Mouse (Mus musculus): Measurements from ENCODE around the gene Prdm8. TPM values are rescaled to one million over a fixed set of nuclear protein-coding genes. Genes with fewer than 3 reads are reported as not detected.

The Prdm8 gene
- polyA plus RNA-seq, 1 experiment from 2014 or later: not detected

DNA sequence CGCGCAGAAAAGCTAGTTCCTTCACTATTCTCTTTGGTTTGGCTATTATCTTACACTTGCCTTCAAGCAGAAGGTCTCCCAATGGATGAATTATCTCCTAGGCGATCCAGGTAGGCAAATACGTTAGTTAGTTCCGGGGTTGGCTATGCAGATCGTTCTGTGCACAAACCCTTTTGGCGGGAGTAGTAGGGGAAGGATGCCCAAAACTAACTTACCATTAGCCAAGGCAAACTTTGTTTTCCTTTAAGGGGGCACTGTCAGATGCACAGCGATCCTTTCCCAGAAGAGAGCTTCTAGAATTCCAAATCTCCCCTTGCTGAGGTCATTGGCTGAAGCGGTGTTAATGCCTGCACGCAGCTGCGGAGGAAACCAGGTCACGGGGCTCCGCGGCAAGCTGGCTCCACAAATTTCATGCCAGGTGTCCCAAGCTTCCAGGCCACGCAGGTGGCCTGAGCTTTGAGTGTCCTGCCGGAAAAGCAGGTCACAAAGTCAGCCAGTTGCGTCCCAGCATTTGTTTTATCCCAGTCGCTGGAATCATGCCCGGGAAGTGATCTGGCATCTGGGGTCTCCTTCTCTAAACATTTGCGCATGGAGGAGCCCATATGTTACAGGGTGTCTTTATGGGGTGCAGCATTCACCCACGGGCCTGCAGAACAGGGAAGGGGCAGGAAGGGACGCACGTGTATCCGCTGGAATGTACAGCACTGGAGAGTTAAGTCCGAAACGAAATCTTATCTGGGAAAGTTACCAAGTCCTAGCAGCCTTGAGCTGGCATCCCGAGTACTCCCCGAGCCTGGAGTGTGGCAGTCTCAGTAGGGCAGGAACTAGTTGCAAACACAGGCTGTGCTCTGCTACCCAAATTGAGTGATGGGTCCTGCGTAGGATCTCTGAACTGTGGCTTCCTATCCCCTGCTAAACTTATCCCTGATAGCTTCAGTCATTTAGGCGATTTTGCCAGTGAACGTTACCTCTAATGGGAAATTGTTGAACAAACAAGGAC, 22.5 kb downstream of the Prdm8 start:
- Histone ChIP-seq H3K4me3 (replicated peaks) (no peak overlapping the region), H3K9ac (no peak overlapping the region), H3K9me3 (replicated peaks) (no peaks in the 10 kb centered on the region), H3K27ac (no peak overlapping the region), H3K4me1 (replicated peaks) (peaks cover 12% of the 10 kb centered on the region), H3K27me3 (peaks cover 80% of the 10 kb centered on the region), H3K36me3 (no peaks in the 10 kb centered on the region), H3K4me2 (no peak overlapping the region)
- 4% methylated on average over 31 of the region's 31 CpGs for whole genome bisulfite sequencing (ENCODE audit: insufficient replicate concordance)
- DNase-seq: no peak
- no peak for ATAC-seq (ENCODE audit: low read depth)

- Histone ChIP-seq H3K27me3 (peaks cover 50% of the 10 kb centered on the region), H3K9ac (no peak overlapping the region), H3K4me1 (replicated peaks) (no peaks in the 10 kb centered on the region), H3K27ac (no peak overlapping the region), H3K4me2 (no peak overlapping the region), H3K4me3 (replicated peaks) (no peak overlapping the region), H3K36me3 (no peaks in the 10 kb centered on the region), H3K9me3 (replicated peaks) (no peaks in the 10 kb centered on the region)
- no peak for DNase-seq
- 22% methylated on average over 4 of the region's 4 CpGs for WGBS (ENCODE audit: insufficient replicate concordance)
- no peak for ATAC-seq (ENCODE audit: low read depth)
Observed at GRCm38 (mm10) chr5:98192295-98192983, 25.4 kb downstream of the Prdm8 start.

GRCm38 (mm10) chr5:98194959-98195358, 28.0 kb downstream of the Prdm8 start:
- Histone ChIP-seq H3K9me3 (replicated peaks) (no peaks in the 10 kb centered on the region), H3K4me1 (replicated peaks) (no peaks in the 10 kb centered on the region), H3K9ac (no peak overlapping the region), H3K36me3 (no peaks in the 10 kb centered on the region), H3K27ac (no peak overlapping the region), H3K27me3 (peaks cover 25% of the 10 kb centered on the region), H3K4me2 (no peak overlapping the region), H3K4me3 (replicated peaks) (no peak overlapping the region)
- DNase-seq (no peak), ATAC-seq (ENCODE audit: low read depth) (no peak)
- 64% methylated on average over 1 of the region's 1 CpGs for WGBS (ENCODE audit: insufficient replicate concordance)

GRCm38 (mm10) chr5:98198412-98199218, 31.6 kb downstream of the Prdm8 start:
- Histone ChIP-seq H3K27ac (no peak overlapping the region), H3K9ac (no peak overlapping the region), H3K27me3 (no peaks in the 10 kb centered on the region), H3K4me3 (replicated peaks) (no peak overlapping the region), H3K36me3 (no peaks in the 10 kb centered on the region), H3K4me2 (no peak overlapping the region), H3K4me1 (replicated peaks) (no peaks in the 10 kb centered on the region), H3K9me3 (replicated peaks) (no peaks in the 10 kb centered on the region)
- DNase-seq (no peak), ATAC-seq (ENCODE audit: low read depth) (no peak)
- WGBS (ENCODE audit: insufficient replicate concordance): 37% methylated on average over 7 of the region's 7 CpGs

- Histone ChIP-seq H3K27ac (no peak overlapping the region), H3K27me3 (no peaks in the 10 kb centered on the region), H3K36me3 (no peaks in the 10 kb centered on the region), H3K4me1 (replicated peaks) (no peaks in the 10 kb centered on the region), H3K9ac (no peak overlapping the region), H3K4me3 (replicated peaks) (no peak overlapping the region), H3K4me2 (no peak overlapping the region), H3K9me3 (replicated peaks) (no peaks in the 10 kb centered on the region)
- DNase-seq (no peak), ATAC-seq (ENCODE audit: low read depth) (no peak)
- 22% methylated on average over 7 of the region's 7 CpGs for WGBS (ENCODE audit: insufficient replicate concordance)
Observed at GRCm38 (mm10) chr5:98199219-98199552, 32.2 kb downstream of the Prdm8 start.

DNA sequence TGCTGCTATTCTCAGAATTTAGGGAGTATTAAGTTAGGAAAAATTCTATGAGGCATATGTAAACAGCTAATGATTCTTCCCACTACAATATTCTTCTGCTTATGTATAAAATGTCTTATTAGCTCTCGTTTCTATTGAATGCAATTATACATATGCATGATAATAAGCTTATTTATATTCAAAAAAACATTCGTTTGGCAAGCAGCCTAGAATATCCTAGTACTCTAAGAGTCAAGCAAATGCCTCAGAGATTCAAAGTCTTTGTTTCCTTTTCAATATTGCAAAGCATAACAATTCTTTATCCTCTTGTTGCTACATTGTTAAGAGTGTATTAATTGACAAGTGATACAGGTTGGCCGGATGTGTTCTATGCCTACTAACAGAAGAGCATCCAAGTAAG, 34.6 kb downstream of the Prdm8 start:
- Histone ChIP-seq H3K9ac (no peak overlapping the region), H3K27ac (no peak overlapping the region), H3K4me1 (replicated peaks) (no peaks in the 10 kb centered on the region), H3K9me3 (replicated peaks) (no peaks in the 10 kb centered on the region), H3K4me2 (no peak overlapping the region), H3K4me3 (replicated peaks) (no peak overlapping the region), H3K27me3 (no peaks in the 10 kb centered on the region), H3K36me3 (no peaks in the 10 kb centered on the region)
- ATAC-seq (ENCODE audit: low read depth) (no peak), DNase-seq (no peak)
- 48% methylated on average over 3 of the region's 3 CpGs for WGBS (ENCODE audit: insufficient replicate concordance)

DNA sequence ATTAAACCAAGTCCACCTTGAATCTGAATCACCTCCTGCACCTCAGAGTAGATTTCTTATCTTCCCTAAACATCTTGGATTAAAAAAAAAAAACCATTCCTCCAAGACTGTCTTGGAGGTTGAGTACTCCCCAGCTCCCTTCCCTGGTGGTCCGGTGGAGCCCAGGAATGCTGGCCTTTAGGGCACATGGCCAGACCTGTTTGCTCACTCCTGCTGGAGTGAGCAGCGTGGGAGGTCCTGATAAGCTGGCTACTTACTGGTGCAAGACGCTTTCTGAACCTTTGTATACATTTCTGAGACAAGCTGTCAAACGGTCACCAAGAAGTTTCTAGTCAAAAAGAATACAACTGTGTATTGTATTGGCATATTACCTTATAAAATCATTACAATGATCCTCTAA, 36.0 kb downstream of the Prdm8 start:
- H3K9ac ChIP-seq: no peak overlapping the region
- H3K9me3 ChIP-seq (replicated peaks): no peaks in the 10 kb centered on the region
- H3K4me2 ChIP-seq: no peak overlapping the region
- WGBS (ENCODE audit: insufficient replicate concordance): 47% methylated on average over 4 of the region's 4 CpGs
- no peaks in the 10 kb centered on the region for H3K4me1 ChIP-seq (replicated peaks)
- DNase-seq (no peak), ATAC-seq (ENCODE audit: low read depth) (no peak)
- no peaks in the 10 kb centered on the region for H3K36me3 ChIP-seq
- H3K27me3 ChIP-seq: no peaks in the 10 kb centered on the region
- H3K27ac ChIP-seq: no peak overlapping the region
- no peak overlapping the region for H3K4me3 ChIP-seq (replicated peaks)

- 45% methylated on average over 4 of the region's 4 CpGs for WGBS (ENCODE audit: insufficient replicate concordance)
- Histone ChIP-seq H3K27ac (no peak overlapping the region), H3K4me3 (replicated peaks) (no peak overlapping the region), H3K27me3 (no peaks in the 10 kb centered on the region), H3K9me3 (replicated peaks) (no peaks in the 10 kb centered on the region), H3K4me2 (no peak overlapping the region), H3K36me3 (no peaks in the 10 kb centered on the region), H3K4me1 (replicated peaks) (no peaks in the 10 kb centered on the region), H3K9ac (no peak overlapping the region)
- DNase-seq: no peak
- ATAC-seq (ENCODE audit: low read depth): no peak
Observed at GRCm38 (mm10) chr5:98212501-98212900, 45.5 kb downstream of the Prdm8 start.

DNA sequence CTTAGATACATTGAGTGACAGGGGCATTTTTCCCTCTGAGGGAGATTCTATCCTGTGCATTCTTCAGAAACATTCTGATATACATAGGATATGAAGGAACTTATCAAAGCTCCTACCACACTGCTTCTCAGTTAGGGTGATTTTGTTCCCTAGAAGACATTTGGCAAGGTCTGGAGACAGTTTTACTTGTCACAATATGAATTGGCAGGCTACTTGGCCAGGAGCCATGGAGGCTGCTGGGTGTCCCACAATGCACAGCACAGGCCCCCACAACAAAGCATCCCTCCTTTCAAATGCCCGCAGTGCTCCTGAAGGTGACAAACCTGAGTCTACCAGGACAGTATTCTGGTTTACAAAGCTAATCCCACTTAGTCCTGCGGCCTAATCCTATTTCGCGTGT, 55.0 kb downstream of the Prdm8 start:
- 62% methylated on average over 4 of the region's 4 CpGs for WGBS (ENCODE audit: insufficient replicate concordance)
- no peak for ATAC-seq (ENCODE audit: low read depth)

DNA sequence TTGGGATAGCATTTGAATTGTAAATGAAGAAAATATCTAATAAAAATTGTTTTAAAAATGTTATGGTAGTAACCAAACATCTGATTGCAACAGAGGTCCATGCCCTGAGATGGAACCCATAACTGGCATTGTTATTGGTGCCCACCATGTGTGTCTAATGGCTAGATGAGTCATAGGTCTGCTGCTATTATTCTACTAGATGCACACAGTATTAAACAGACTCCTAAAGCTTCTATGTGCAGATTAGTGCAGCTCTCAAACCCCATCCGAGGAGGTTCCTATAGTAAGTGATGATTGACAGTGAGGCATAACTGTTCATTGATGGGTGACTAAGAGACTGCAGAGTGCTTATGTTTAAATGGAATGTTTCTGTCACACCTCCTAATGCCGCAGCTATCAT, 59.7 kb downstream of the Prdm8 start:
- no peaks in the 10 kb centered on the region for H3K36me3 ChIP-seq
- no peak overlapping the region for H3K4me3 ChIP-seq (replicated peaks)
- H3K4me1 ChIP-seq (replicated peaks): no peaks in the 10 kb centered on the region
- 52% methylated on average over 2 of the region's 2 CpGs for WGBS (ENCODE audit: insufficient replicate concordance)
- H3K9me3 ChIP-seq (replicated peaks): no peaks in the 10 kb centered on the region
- ATAC-seq (ENCODE audit: low read depth) (no peak), DNase-seq (no peak)
- H3K9ac ChIP-seq: no peak overlapping the region
- H3K27me3 ChIP-seq: no peaks in the 10 kb centered on the region
- no peak overlapping the region for H3K27ac ChIP-seq
- no peak overlapping the region for H3K4me2 ChIP-seq

More for the DNA sequence above, 55.0 kb downstream of the Prdm8 start:
- H3K9me3 ChIP-seq (replicated peaks): no peaks in the 10 kb centered on the region
- no peak overlapping the region for H3K4me2 ChIP-seq
- no peaks in the 10 kb centered on the region for H3K27me3 ChIP-seq
- H3K4me3 ChIP-seq (replicated peaks): no peak overlapping the region
- no peaks in the 10 kb centered on the region for H3K4me1 ChIP-seq (replicated peaks)
- DNase-seq: no peak
- H3K36me3 ChIP-seq: no peaks in the 10 kb centered on the region
- H3K9ac ChIP-seq: no peak overlapping the region
- no peak overlapping the region for H3K27ac ChIP-seq

DNA sequence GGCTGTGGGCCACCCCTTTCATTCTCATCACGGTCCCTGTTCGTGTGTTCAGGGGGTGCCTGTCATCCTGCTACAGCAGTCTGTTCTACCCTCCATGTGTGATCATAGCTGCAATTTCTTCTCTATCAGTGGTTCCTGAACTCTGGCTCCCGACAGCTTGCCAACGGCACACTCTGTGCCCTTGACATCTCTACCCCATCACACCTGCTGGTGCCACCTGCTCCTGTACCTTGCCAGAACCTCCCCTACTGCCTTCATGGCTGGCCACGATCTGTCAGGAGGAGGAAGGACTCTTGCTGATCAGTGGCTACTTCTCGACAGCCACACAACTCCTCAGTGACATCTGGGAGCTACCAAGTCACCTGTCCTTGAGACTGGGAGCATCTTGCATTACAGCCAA, 62.5 kb downstream of the Prdm8 start:
- H3K27ac ChIP-seq: no peak overlapping the region
- ATAC-seq (ENCODE audit: low read depth) (no peak), DNase-seq (no peak)
- H3K4me3 ChIP-seq (replicated peaks): no peak overlapping the region
- H3K9ac ChIP-seq: no peak overlapping the region
- 59% methylated on average over 6 of the region's 6 CpGs for WGBS (ENCODE audit: insufficient replicate concordance)
- no peaks in the 10 kb centered on the region for H3K27me3 ChIP-seq
- no peaks in the 10 kb centered on the region for H3K4me1 ChIP-seq (replicated peaks)
- H3K4me2 ChIP-seq: no peak overlapping the region
- H3K9me3 ChIP-seq (replicated peaks): no peaks in the 10 kb centered on the region
- H3K36me3 ChIP-seq: no peaks in the 10 kb centered on the region
